Mouse (Mus musculus) olfactory bulb, adult 2 months (tissue): ENCODE measurements around the gene Kcnh7. TPM values are rescaled to one million over a fixed set of nuclear protein-coding genes. Genes with fewer than 3 reads are reported as not detected.

ENCODE experiments used
- H3K27ac ChIP-seq: fragments of 200-500 bp; 2 replicates; pipeline ENCODE4 v1.5.1; 2012; ENCODE audit warnings: low read depth, low read length; ENCODE audit not compliant: insufficient read depth
- H3K4me1 ChIP-seq: fragments of 200-500 bp; 2 replicates; pipeline ENCODE4 v1.6.1; 2012; ENCODE audit warnings: low read length; ENCODE audit not compliant: control insufficient read depth, insufficient read depth
- H3K4me3 ChIP-seq: fragments of 200-500 bp; 2 replicates; pipeline ENCODE4 v1.5.1; 2012; ENCODE audit warnings: mild to moderate bottlenecking, low read depth, low read length, moderate library complexity; ENCODE audit not compliant: insufficient read depth
- CTCF ChIP-seq: fragments of 200-500 bp; IDR thresholded peaks from 2 replicates; pipeline ENCODE4 v1.5.1; 2012; ENCODE audit warnings: low read depth, mild to moderate bottlenecking, low read length, moderate library complexity; ENCODE audit not compliant: insufficient read depth
- POLR2A ChIP-seq: fragments of 200-500 bp; IDR thresholded peaks from 2 replicates; pipeline ENCODE4 v1.6.1; 2012; ENCODE audit warnings: mild to moderate bottlenecking, low read depth, low read length, moderate library complexity; ENCODE audit not compliant: insufficient read depth
- WGBS: fragments of 180-500 bp; shearing (Covaris S2); methylation state at CpG from one replicate; pipeline ENCODE4 v1.1.7; 2018; 5-methylcytosine and 5-hydroxymethylcytosine counted together
- polyA plus RNA-seq: library from polyadenylated mRNA; stranded (reverse); fragments of >200 nt; gene quantifications from 2 replicates; pipeline ENCODE4 v1.2.4, GENCODE M21; 2012; ENCODE audit warnings: low replicate concordance; ENCODE audit not compliant: missing spikeins, insufficient read depth, insufficient read length

The Kcnh7 gene
- polyA plus RNA-seq, 1 experiment = not detected

GRCm38 (mm10) chr2:63009141-63009540 is 174.9 kb downstream of the Kcnh7 start:
- H3K4me3 ChIP-seq = no peak overlapping the region
- H3K27ac ChIP-seq = no peak overlapping the region
- TF ChIP-seq CTCF (no peak), POLR2A (no peak)
- no peaks in the 10 kb centered on the region for H3K4me1 ChIP-seq
- 90% methylated on average over 4 of the region's 4 CpGs for WGBS

- TF ChIP-seq POLR2A (no peak), CTCF (no peak)
- no peak overlapping the region for H3K4me3 ChIP-seq
- WGBS = 67% methylated on average over 1 of the region's 1 CpGs
These were observed 181.3 kb downstream of the Kcnh7 start for GRCm38 (mm10) chr2:63002784-63003183.

GRCm38 (mm10) chr2:62997692-62998091 is 186.4 kb downstream of the Kcnh7 start:
- 70% methylated on average over 2 of the region's 2 CpGs for WGBS
- H3K4me1 ChIP-seq = no peaks in the 10 kb centered on the region
- H3K4me3 ChIP-seq = no peak overlapping the region
- H3K27ac ChIP-seq = no peak overlapping the region
- TF ChIP-seq POLR2A = no peak
- TF ChIP-seq CTCF = no peak

More at GRCm38 (mm10) chr2:63002784-63003183, 181.3 kb downstream of the Kcnh7 start:
- no peak overlapping the region for H3K27ac ChIP-seq
- H3K4me1 ChIP-seq = no peaks in the 10 kb centered on the region

- no peak overlapping the region for H3K27ac ChIP-seq
- no peaks in the 10 kb centered on the region for H3K4me1 ChIP-seq
- H3K4me3 ChIP-seq = no peak overlapping the region
- no peak for TF ChIP-seq POLR2A
- TF ChIP-seq CTCF = no peak
These were observed 195.5 kb downstream of the Kcnh7 start for GRCm38 (mm10) chr2:62988616-62989015.

DNA sequence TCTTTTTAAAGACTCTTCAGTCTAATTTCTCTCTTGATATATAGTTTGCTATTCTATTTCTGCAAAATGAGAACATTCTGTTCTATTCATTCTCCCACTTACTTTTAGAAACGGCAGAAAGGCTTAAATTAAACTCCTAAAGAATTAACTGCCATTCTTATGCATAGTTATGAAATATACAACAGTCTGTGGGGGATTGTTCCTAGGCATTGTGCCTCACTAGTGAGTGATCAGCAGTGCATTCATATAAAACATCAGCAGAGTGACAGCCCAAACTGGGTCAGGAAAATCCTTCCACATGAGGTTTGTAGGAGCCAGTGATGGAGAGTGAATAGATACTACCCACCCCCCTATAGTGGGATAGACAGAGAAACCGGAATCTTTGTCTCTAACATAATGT is 200.2 kb downstream of the Kcnh7 start:
- Histone ChIP-seq H3K4me1 (no peaks in the 10 kb centered on the region), H3K27ac (no peak overlapping the region), H3K4me3 (no peak overlapping the region)
- TF ChIP-seq POLR2A (no peak), CTCF (no peak)
- 38% methylated on average over 2 of the region's 2 CpGs for WGBS

DNA sequence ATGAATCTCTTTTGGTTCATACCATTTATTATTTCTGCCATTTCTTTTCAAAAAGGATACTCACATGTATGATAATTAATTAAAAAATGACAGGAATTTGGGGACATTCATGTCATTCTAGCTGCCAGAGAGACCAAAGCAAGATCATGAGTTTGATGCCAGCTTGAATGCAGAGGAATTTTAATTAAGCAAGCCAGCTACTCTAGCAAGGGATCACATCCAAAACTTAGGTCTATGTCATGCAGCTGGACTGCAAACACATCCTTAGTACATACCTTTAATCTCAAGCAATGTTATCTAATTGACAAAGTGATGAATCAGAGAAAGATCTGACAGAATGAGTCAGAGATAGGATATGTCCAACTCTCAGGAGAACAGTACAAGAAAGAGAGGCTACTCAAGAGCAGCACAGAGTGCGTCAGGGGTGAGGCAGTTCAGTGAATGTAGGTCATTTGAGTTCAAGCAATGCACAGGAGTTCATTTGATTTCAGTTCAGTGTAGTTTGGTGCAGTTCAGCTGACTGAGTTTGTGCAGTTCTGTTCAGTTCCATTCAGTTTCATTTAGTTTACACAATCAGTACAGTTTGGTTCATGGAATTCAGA is 248.7 kb downstream of the Kcnh7 start:
- Histone ChIP-seq H3K27ac (no peak overlapping the region), H3K4me1 (no peaks in the 10 kb centered on the region), H3K4me3 (no peak overlapping the region)
- 89% methylated on average over 1 of the region's 1 CpGs for WGBS
- no peak for TF ChIP-seq CTCF
- TF ChIP-seq POLR2A = no peak

DNA sequence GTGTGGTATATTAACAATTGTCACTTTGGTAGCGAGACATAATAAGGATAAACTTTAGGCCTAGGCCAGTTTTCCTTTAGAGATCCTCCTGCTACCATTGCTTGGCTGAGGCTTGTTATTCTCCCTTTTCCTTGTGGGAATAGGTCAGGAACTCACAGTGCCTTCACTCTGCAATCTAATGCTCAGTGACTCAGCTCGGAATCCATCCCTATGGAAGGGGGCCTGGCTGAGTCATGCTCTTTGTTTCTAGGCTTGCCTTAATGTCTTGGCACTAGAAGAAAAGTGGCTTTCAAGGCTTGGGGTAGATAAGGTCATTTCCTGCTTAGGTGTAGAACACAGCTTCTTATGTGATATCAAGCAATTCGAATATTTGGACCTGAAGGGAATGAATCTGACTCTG is 255.6 kb downstream of the Kcnh7 start:
- Histone ChIP-seq H3K4me1 (no peaks in the 10 kb centered on the region), H3K4me3 (no peak overlapping the region), H3K27ac (no peak overlapping the region; the same call in 1 of the 2 replicates)
- TF ChIP-seq CTCF (no peak), POLR2A (no peak)
- WGBS = 63% methylated on average over 3 of the region's 3 CpGs

DNA sequence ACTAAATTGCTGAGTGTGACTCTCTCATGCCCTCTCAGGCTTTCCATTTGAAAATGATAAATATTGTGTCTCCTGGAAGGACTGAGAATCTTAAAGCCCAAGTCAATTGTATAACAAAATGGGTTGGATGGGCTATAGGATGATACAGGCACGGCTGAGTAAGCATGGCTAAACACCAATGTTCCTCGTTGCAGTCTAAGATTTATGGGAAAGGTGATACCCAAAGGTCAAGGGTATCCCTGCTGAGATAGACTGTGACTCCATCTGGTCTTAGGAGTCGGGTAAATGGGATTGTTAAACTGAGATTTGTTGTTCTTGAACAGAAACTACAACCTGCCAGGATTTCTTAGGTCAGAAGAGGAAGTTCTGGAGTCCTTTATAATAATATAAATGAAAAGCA is 256.0 kb downstream of the Kcnh7 start:
- WGBS = 79% methylated on average over 3 of the region's 3 CpGs
- H3K4me1 ChIP-seq = no peaks in the 10 kb centered on the region
- H3K27ac ChIP-seq = no peak overlapping the region
- no peak overlapping the region for H3K4me3 ChIP-seq
- no peak for TF ChIP-seq CTCF
- no peak for TF ChIP-seq POLR2A

DNA sequence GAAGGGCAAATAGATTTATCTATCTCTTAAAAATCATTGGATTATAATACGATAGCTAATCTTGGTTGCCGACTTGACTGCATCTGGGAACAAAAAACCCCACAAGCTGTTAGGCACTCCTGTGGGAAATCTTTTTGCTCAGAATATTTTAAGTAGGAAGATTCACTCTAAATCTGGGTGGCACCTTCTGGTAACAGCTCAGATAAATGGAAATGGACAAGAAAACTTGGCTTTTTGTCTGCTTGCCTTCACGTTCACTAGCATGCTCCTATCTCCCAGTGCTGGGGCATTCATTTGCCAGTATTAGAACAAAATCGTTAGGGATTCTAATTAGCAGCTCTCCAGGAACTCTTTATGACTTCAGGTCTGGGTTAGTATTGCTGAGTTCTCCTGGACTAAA is 260.3 kb downstream of the Kcnh7 start:
- H3K27ac ChIP-seq = no peak overlapping the region
- no peak for TF ChIP-seq CTCF
- TF ChIP-seq POLR2A = no peak
- WGBS = 59% methylated on average over 4 of the region's 4 CpGs

GRCm38 (mm10) chr2:62907688-62908087 is 276.4 kb downstream of the Kcnh7 start:
- 90% methylated on average over 3 of the region's 3 CpGs for WGBS
- TF ChIP-seq POLR2A (no peak), CTCF (no peak)
- Histone ChIP-seq H3K27ac (no peak overlapping the region), H3K4me3 (no peak overlapping the region), H3K4me1 (no peaks in the 10 kb centered on the region)

More for the DNA sequence above, 260.3 kb downstream of the Kcnh7 start:
- Histone ChIP-seq H3K4me3 (no peak overlapping the region), H3K4me1 (no peaks in the 10 kb centered on the region)
